Mouse (Mus musculus) right cerebral cortex, adult 18-20 months (tissue): ENCODE results near the gene Fgfr3.

Experiments
- DNase-seq: peaks from one replicate; pipeline ENCODE4 v3.0.0; 2022; ENCODE audit warnings: mixed read lengths

Gene Fgfr3

GRCm38 (mm10) chr5:33733837-33734236 is 12.4 kb downstream of the Fgfr3 start:
- no peak for DNase-seq

- no peak for DNase-seq
These were observed 14.1 kb downstream of the Fgfr3 start for GRCm38 (mm10) chr5:33735412-33736092.

DNA sequence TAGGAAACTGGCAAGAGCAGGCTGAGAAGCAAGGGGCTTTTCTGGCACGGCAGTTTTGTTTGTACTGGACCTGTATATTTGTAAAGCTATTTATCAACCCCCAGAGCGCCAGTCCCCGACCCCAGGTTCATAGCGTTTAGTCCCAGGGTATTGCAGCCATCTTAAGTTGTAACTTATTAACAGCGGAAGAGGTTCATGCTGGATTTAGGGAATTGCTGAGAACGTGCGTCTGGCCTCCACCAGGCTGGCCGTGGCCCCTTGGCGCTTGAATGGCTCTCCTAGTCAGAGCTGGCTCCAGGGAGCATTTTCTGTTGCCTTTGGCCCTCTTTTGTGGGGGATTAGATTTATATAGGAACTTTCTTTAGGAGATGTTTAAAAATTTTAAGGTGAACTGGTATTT is 14.8 kb downstream of the Fgfr3 start:
- DNase-seq = no peak

DNA sequence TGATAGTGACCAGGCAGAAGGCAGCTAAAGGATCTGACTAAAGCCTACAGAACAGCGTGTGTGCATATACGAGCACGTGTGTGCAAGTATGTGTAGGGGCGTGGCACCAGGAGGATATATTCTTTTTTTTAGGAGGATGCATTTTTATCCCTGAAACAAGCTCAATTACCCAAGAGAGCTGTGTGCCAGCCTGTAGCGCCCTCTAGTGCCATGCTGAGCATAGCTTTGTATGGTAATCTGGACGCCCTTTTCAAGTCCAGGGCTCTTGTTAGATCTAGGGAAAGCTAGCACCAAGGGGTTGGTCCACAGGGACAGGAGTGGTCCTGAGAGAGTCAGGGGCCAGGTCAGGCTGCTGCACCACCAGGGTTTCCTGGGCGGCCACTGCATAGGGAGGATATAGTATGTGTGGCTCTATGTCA is 16.4 kb downstream of the Fgfr3 start:
- peak; percentile 64 for DNase-seq

- no peak for DNase-seq
These were observed 16.9 kb downstream of the Fgfr3 start for GRCm38 (mm10) chr5:33738341-33738740.

GRCm38 (mm10) chr5:33740548-33740947 is 19.1 kb downstream of the Fgfr3 start:
- DNase-seq = no peak

DNA sequence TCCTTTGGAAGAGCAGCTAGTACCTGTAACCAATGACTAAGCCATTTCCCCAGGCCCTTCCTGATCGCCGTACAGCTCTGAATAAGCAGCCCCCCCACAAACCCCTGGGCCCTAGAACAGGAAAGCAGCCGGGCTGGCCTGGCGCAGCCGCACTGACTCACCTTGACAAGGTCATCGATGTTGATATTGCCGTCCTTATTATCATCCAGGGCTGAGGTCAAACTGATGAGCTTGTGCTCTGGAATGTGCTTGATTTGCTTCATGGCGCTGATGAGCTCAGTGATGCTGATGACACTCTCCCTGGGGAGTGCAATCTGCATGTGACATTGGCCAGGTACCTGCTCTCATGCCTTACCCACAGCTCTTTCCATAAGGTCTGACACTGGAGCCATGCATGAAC is 22.0 kb downstream of the Fgfr3 start:
- DNase-seq = no peak

- DNase-seq = no peak
These were observed 55.7 kb downstream of the Fgfr3 start for GRCm38 (mm10) chr5:33777195-33777594.

GRCm38 (mm10) chr5:33781964-33782344 is 60.5 kb downstream of the Fgfr3 start:
- DNase-seq = no peak

DNA sequence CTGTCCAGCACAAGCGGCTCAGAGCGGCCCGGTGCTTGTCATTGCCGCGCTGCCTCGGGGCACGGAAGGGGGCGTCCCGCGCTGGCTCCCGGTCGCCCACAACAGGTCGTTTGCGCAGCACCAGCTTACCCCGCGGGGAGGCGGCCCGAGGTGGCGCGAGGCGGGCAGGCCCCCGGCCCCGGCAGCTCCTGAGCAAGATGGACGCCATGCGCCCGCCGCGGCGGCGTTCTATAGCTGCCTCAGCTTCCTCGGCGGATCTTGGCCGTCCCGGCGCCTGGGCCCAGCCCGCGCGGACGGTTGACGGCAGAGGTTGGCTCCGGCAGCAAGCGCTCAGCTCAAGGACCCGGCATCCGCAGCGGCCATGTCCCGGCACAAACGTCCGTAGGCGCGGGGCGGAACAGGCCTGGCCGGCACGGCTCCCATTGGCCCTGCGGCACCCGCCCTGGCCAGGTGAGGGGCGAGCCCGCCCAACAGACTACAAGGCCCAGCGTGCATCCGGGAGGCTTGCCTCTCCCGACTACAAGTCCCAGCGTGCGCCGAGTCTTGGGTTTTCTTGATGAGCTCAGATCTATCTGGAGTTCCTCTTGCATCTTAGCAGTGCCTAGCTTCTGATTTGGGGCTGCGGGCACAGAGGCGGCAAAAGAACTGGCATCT is 61.0 kb downstream of the Fgfr3 start, which contains the start of gene Letm1:
Gene Letm1, minus strand, starts transcription at position 473 of the 654 bp plus-strand sequence.
- DNase-seq = peak; percentile 98

- DNase-seq = no peak
These were observed 61.5 kb downstream of the Fgfr3 start for GRCm38 (mm10) chr5:33782999-33783390.
